Mouse (Mus musculus) urinary bladder, postnatal 4 days (tissue): ENCODE results near the gene Apob.

Source experiments
- DNase-seq, 2 experiments: peaks; one replicate each; pipeline ENCODE4 v3.0.0; 2021 to 2022; ENCODE audit warnings: low spot score in 2 of 2

The Apob gene

DNA sequence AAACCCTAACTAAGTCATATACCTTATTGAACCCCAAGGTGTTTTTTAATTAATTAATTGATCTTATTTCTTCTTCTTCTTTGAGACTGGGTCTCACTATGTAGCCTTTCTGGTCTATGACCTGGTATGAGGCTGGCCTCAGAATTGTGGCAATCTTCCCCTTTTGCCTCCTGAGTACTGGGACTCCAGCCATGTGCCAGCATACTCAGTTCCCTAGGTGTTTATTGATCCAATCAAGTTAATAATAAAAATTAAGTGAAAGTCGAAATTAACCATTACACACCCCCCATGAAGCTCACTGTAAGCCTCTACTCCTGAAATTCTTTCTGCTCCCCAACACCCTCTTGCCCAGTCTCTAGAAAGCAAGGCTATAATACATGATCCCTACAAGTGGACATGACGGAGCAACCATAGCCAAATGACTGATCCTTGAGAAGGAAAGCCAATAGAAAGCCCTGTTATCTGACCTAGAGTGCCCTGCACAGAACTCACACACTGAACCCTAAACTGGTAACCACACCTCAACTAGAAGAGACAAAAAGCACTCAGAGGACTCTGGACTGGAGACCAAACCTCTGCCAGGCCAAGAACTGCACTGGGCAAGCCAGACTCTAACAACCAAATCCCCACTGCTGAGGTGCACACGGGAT, 60.8 kb downstream of the Apob start:
- DNase-seq = no peak

DNA sequence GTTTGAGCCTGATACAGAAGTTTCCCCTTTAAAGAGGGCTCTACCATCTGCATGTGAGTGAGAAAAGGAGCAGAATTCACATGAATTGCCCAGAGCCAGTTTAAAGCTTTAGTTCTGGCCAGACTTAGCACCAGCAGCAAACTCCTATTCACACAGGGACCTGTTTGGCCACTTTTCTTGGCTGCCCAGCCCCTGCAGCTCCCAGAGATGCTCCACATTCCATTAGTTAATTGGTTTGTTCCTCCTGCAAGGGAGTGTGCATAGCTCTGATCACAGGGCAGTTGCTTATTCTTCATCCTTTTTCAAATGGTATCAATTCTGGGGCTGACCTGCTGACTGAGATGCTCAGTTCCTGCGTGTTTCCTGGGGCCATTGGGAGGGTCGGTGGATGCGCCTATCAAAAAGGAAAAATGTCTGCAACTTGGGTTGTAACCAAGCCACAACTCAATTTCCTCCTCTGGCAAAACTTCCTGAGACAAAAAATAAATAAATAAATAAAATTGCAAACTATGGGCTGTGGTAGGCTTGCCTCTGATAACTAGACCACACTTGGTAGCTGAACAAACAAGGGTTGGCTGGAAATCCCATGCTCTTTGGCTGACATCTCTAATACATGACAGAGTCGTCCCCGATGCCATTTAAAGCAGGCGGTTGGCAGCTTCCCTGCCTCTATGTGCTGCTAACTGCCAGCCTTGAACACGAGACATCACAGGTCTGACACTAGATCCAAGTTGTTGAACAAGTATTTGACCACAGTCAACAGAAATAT, 65.4 kb downstream of the Apob start:
- DNase-seq = no peak

DNA sequence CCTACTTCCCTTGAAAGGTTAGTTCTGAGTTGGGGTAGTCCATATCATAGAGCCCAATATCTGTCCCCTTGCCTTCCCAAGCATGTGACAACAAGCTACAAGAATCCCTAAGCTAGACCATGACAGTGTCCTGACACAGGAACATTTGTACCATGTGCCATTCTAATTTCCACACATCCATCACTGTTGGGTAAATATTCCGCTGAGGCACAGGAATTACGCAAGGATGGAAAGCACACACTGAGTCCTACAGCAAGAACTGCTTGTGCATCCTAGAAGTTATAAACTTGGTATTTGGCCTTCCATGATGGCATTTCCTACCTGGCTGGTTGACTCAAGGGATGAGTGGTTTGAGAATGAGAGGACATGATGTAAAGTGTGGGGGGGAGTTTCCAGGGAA, 69.6 kb downstream of the Apob start:
- DNase-seq = no peak

DNA sequence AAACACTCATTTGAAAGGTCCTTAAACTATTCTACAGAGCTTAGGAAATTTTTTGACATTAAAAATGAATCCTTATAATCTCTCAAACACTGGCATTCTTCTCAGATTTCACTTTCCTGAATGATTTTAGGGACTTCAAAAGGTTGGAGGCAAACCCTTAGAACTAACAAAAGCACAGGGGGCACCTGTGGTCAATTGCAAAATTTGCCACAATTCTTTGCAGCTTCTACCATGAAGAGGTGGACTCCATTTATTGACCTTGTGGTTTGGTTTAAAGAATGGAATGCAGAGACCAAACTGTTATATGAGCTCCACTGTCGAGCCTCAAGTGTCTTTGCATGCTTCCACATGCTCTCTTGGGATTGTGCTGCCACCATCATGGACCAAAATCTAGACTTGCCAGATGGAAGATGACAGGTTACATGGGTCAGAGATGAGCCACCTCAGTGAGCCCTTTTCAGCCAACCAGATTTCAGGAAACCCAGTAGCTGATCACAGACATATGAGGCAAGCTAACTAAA, 70.4 kb downstream of the Apob start:
- DNase-seq = no peak

DNA sequence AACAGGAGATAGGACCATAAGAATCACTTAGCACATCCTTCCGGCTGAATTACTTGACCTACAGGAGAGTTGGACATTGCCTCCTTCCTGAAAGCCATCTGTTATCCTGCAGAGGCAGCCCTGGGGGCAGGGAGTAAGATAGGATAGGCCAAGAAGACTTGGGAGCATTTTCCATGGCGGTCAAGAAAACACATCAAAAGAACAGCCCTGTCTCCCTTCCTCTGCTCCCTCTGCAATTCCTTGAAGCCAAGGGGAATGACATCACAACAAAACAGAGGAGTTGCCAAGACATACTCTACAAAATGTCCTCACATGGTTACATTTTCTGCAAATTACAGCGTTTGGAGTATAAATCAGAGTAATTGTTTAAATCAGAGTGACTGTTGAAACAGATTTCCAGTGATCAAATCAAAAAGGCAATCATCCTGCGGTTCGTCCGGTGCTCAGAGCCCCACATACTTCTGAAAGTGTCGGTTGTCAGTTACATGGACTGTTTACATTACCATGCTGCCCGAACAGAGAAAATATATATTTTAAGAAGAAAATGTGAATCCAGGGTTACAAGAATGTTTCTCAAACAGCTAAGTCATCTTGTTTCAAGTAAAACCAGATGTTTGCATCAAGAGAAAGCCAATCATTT, 78.7 kb downstream of the Apob start:
- no peak for DNase-seq

DNA sequence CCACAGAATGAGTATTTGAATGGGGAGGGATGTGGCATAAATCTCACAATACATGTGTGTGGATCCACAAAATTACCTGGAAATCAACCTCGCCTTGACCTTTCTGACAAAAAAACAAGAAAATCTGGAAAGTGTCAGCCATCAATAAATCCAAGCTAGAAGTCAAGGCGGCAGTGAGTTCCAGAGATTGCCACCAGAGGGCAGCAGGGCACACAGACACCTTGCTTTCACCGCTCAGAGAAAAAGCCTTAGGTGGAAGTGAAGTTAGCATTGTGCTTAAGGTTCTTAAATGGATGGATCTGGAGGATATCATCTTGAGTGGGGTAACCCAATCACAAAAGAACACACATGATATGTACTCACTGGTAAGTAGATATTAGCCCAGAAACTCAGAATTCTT, 82.1 kb downstream of the Apob start:
- peak; percentile 36 to 81 for DNase-seq

DNA sequence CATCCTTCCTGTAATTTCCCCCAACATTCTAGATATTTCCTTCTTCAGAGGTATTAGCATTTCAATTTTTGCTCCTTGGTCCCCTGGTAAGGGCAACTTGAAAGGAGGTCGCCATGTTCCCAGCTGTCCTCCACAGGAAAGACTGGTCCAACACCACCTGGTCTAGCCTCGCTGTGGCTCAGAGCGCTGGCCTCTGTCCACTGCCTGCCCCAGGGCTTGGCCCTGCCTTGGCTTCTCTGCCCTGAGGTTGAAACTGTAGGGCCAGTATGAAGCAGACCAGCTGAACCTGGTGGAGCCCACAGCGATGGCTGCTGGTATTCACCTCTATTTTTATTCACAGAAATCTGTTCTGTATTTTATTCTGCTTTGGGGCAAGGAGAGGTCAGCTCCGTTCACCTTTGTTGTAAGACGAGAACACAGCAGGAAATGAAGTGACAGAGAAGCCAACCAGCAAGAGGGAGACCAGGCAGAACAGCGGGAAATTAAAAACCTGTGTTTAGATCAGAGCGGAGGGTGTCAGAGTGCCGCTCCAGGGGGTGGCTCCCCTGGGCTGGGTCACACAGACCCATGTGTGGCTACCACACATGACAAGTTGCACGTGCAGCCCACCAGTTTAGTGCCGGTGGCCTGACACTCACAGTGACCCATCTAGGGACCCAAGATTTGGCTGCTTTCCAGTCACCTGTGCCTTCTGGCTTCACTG, 86.1 kb downstream of the Apob start:
- DNase-seq = no peak
